Mouse (Mus musculus): Measurements from ENCODE around the gene Cenpl. TPM values are rescaled to one million over a fixed set of nuclear protein-coding genes. Genes with fewer than 3 reads are reported as not detected.

Cenpl gene
- total RNA-seq (2023): 10 to 100 TPM; 25.3 to 27.6 TPM

GRCm38 (mm10) chr1:161070352-161071271, at the start of gene Cenpl, which contains the start of gene Dars2:
Gene Cenpl (plus strand): TSS chr1:161070713.
Gene Dars2 (minus strand): TSS chr1:161070658.

GRCm38 (mm10) chr1:161034435-161035280, 35.9 kb upstream of the Cenpl start, which contains the start of gene Zbtb37:
Gene Zbtb37 (minus strand): TSS chr1:161034849.

GRCm38 (mm10) chr1:161130726-161131664, 60.5 kb downstream of the Cenpl start, which contains the start of gene Klhl20:
Gene Klhl20 (minus strand): TSS chr1:161131511.

Other genes with a start within 250 kb of the Cenpl start
- 10 to 100 TPM; 36.2 to 41.9 TPM for gene Rc3h1, start 164.3 kb upstream of the Cenpl start, total RNA-seq (2023)
- gene Serpinc1, start 92.1 kb upstream of the Cenpl start, total RNA-seq (2023): 1 to 10 TPM in 1 of 2 experiments, under 1 TPM in 1; 0.70 to 1.8 TPM
- 10 to 100 TPM; 11.5 to 16.6 TPM for gene Zbtb37, start 35.9 kb upstream of the Cenpl start, total RNA-seq (2023)
- gene Dars2, start 55 bp upstream of the Cenpl start, total RNA-seq (2023): 10 to 100 TPM; 14.8 to 17.8 TPM
- 10 to 100 TPM; 13.5 to 16.0 TPM for gene Klhl20, start 60.8 kb downstream of the Cenpl start, total RNA-seq (2023)
- not detected for gene Ankrd45, start 72.0 kb downstream of the Cenpl start, total RNA-seq (2023)
- not detected for gene Tex50, start 88.6 kb downstream of the Cenpl start, total RNA-seq (2023)
- 100 to 1,000 TPM; 273 to 296 TPM for gene Prdx6, start 180.5 kb downstream of the Cenpl start, total RNA-seq (2023)

All from neutrophil, adult 83 days (primary cell).